Mouse (Mus musculus): ENCODE data around the gene Olfr1441. TPM values are rescaled to one million over a fixed set of nuclear protein-coding genes. Genes with fewer than 3 reads are reported as not detected.

The Olfr1441 gene
- total RNA-seq (2021) = not detected
- polyA plus RNA-seq (2012; rRNA removed) = not detected in 2 replicates
- long read RNA-seq = 0 reads

DNA sequence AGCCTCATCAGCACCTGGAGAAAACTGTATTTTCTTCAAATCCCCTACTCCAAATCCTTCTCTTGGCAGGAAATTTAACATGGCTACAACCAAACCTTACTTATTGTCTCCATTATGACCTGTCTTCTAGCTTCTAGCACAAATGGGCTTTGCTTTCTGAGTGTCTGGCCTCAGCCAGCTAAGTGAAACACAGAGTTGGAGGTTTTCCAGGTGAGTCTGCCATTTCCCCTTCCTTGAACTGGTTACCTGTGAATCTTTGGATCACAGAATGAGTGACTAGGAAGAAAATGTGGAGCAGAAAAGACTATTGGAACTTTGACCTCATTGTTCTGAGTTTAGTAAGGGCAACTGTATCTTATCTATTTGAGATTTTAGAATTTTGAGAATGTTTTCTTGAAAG is at the start of gene Olfr1441:
Olfr1441 (plus strand) TSS at position 73 of the 400 bp plus-strand sequence.
- DNase-seq = no peak
- intact Hi-C loops (cut with DNase I) = no loop called here
- no peaks in the 10 kb centered on the region for H3K27me3 ChIP-seq (ENCODE audit: control insufficient read depth, insufficient read depth, low read length)
- TF ChIP-seq POLR2A (IDR thresholded peaks at IDR 0.05; ENCODE audit: insufficient read depth, low read depth, low read length) (no peak), EP300 (IDR thresholded peaks at IDR 0.05; ENCODE audit: insufficient read depth, low read depth, low read length) (no peak), CTCF (IDR thresholded peaks at IDR 0.05) (no peak)
- no peaks in the 10 kb centered on the region for H3K4me1 ChIP-seq (ENCODE audit: control insufficient read depth, insufficient read depth, low read length)
- H3K36me3 ChIP-seq (ENCODE audit: control insufficient read depth, insufficient read depth, low read length) = no peaks in the 10 kb centered on the region
- no peak within 1 kb of the TSS for H3K27ac ChIP-seq
- no peaks in the 10 kb centered on the region for H3K79me2 ChIP-seq (replicated peaks; ENCODE audit: control insufficient read depth, insufficient read depth, low read length)
- no peak within 1 kb of the TSS for H3K4me3 ChIP-seq
- no peak within 1 kb of the TSS for H3K9ac ChIP-seq (ENCODE audit: low read depth, low read length)

GRCm38 (mm10) chr19:12373004-12373403 is 44.2 kb upstream of the Olfr1441 start:
- 49% methylated on average over 3 of the region's 3 CpGs for WGBS
- intact Hi-C loops (cut with DNase I) = no loop called here

DNA sequence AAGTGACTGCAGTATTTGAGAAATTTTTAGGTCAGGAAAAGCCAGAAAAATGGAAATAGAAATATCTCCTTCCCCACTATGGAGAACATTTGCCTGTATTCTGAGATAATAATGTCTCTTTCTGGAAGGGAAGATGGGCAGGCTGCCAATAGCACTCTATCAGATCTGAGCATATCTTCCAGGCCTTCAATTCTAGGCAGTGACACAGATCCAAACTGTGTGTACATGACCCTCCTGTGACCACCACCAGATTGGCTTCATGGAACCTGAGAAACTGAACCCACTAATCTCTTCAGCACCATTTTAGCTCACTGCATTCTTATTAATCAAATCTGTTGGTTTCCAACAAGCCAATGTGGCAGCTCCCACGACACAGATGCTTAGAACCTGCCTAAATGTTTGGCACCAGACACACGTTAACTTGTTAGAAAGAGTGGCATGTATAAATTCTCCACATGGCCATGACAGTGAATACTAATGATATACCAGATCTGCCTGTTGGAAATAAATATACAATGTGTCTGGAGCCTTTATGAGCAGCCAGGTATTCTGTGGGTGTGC is 42.7 kb upstream of the Olfr1441 start:
- TF ChIP-seq EP300 (IDR thresholded peaks at IDR 0.05; ENCODE audit: insufficient read depth, low read depth, low read length) (no peak), POLR2A (IDR thresholded peaks at IDR 0.05; ENCODE audit: insufficient read depth, low read depth, low read length) (no peak), CTCF (IDR thresholded peaks at IDR 0.05) (no peak)
- Histone ChIP-seq H3K4me3 (no peak overlapping the region), H3K27me3 (ENCODE audit: control insufficient read depth, insufficient read depth, low read length) (no peaks in the 10 kb centered on the region), H3K27ac (no peak overlapping the region), H3K4me1 (ENCODE audit: control insufficient read depth, insufficient read depth, low read length) (no peaks in the 10 kb centered on the region), H3K9ac (ENCODE audit: low read depth, low read length) (no peak overlapping the region), H3K36me3 (ENCODE audit: control insufficient read depth, insufficient read depth, low read length) (no peaks in the 10 kb centered on the region), H3K79me2 (replicated peaks; ENCODE audit: control insufficient read depth, insufficient read depth, low read length) (no peaks in the 10 kb centered on the region)
- 57% methylated on average over 2 of the region's 2 CpGs for WGBS
- no peak for DNase-seq
- intact Hi-C loops (cut with DNase I) = no loop called here

More at GRCm38 (mm10) chr19:12373004-12373403, 44.2 kb upstream of the Olfr1441 start:
- H3K27ac ChIP-seq = no peak overlapping the region
- no peak overlapping the region for H3K4me3 ChIP-seq
- no peak overlapping the region for H3K9ac ChIP-seq (ENCODE audit: low read depth, low read length)
- H3K4me1 ChIP-seq (ENCODE audit: control insufficient read depth, insufficient read depth, low read length) = no peaks in the 10 kb centered on the region
- DNase-seq = no peak
- no peaks in the 10 kb centered on the region for H3K79me2 ChIP-seq (replicated peaks; ENCODE audit: control insufficient read depth, insufficient read depth, low read length)
- no peaks in the 10 kb centered on the region for H3K27me3 ChIP-seq (ENCODE audit: control insufficient read depth, insufficient read depth, low read length)
- no peaks in the 10 kb centered on the region for H3K36me3 ChIP-seq (ENCODE audit: control insufficient read depth, insufficient read depth, low read length)
- TF ChIP-seq EP300 (IDR thresholded peaks at IDR 0.05; ENCODE audit: insufficient read depth, low read depth, low read length) (no peak), CTCF (IDR thresholded peaks at IDR 0.05) (no peak), POLR2A (IDR thresholded peaks at IDR 0.05; ENCODE audit: insufficient read depth, low read depth, low read length) (no peak)

GRCm38 (mm10) chr19:12386979-12387378 is 30.3 kb upstream of the Olfr1441 start, which contains the start of gene Olfr1440:
Gene Olfr1440, plus strand, starts transcription at chr19:12387279.
- no peaks in the 10 kb centered on the region for H3K27me3 ChIP-seq (ENCODE audit: control insufficient read depth, insufficient read depth, low read length)

DNA sequence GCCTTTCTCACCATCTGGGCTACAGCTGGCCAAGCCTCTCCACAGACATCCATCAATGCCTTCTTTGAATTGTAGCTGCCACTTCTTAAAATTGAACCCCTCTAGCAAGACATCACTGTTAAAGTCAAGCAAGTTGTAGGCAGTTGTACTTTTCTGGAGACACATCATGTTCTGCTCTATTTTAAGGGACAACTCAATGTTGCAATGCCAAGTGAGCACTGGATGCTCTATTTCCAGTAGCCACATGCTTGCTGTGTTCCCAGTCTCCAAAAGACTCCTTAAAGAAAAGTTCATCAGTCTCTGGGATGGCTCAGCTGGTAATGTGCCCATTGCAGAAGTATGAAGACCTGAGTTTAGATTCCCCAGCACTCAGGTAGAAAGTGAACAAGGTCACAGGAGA is 3.5 kb upstream of the Olfr1441 start:
- TF ChIP-seq EP300 (IDR thresholded peaks at IDR 0.05; ENCODE audit: insufficient read depth, low read depth, low read length) = no peak
- TF ChIP-seq POLR2A (IDR thresholded peaks at IDR 0.05; ENCODE audit: insufficient read depth, low read depth, low read length) = no peak
- TF ChIP-seq CTCF (IDR thresholded peaks at IDR 0.05) = no peak
- Histone ChIP-seq H3K27ac (no peak overlapping the region), H3K36me3 (ENCODE audit: control insufficient read depth, insufficient read depth, low read length) (no peaks in the 10 kb centered on the region), H3K4me3 (no peak overlapping the region), H3K4me1 (ENCODE audit: control insufficient read depth, insufficient read depth, low read length) (no peaks in the 10 kb centered on the region), H3K27me3 (ENCODE audit: control insufficient read depth, insufficient read depth, low read length) (no peaks in the 10 kb centered on the region), H3K79me2 (replicated peaks; ENCODE audit: control insufficient read depth, insufficient read depth, low read length) (no peaks in the 10 kb centered on the region), H3K9ac (ENCODE audit: low read depth, low read length) (no peak overlapping the region)
- intact Hi-C loops (cut with DNase I) = no loop called here
- DNase-seq = no peak

More at GRCm38 (mm10) chr19:12386979-12387378, 30.3 kb upstream of the Olfr1441 start, which contains the start of gene Olfr1440:
- TF ChIP-seq CTCF (IDR thresholded peaks at IDR 0.05) (no peak), POLR2A (IDR thresholded peaks at IDR 0.05; ENCODE audit: insufficient read depth, low read depth, low read length) (no peak), EP300 (IDR thresholded peaks at IDR 0.05; ENCODE audit: insufficient read depth, low read depth, low read length) (no peak)
- DNase-seq = no peak
- intact Hi-C loops (cut with DNase I) = no loop called here
- no peak within 1 kb of the TSS for H3K4me3 ChIP-seq
- H3K4me1 ChIP-seq (ENCODE audit: control insufficient read depth, insufficient read depth, low read length) = no peaks in the 10 kb centered on the region
- H3K36me3 ChIP-seq (ENCODE audit: control insufficient read depth, insufficient read depth, low read length) = no peaks in the 10 kb centered on the region
- H3K27ac ChIP-seq = no peak within 1 kb of the TSS
- no peak within 1 kb of the TSS for H3K9ac ChIP-seq (ENCODE audit: low read depth, low read length)
- WGBS = 70% methylated on average over 2 of the region's 2 CpGs
- H3K79me2 ChIP-seq (replicated peaks; ENCODE audit: control insufficient read depth, insufficient read depth, low read length) = no peaks in the 10 kb centered on the region

GRCm38 (mm10) chr19:12418312-12418711 is 1.1 kb downstream of the Olfr1441 start:
- TF ChIP-seq EP300 (IDR thresholded peaks at IDR 0.05; ENCODE audit: insufficient read depth, low read depth, low read length) (no peak), POLR2A (IDR thresholded peaks at IDR 0.05; ENCODE audit: insufficient read depth, low read depth, low read length) (no peak), CTCF (IDR thresholded peaks at IDR 0.05) (no peak)
- 65% methylated on average over 3 of the region's 3 CpGs for WGBS
- Histone ChIP-seq H3K9ac (ENCODE audit: low read depth, low read length) (no peak overlapping the region), H3K27me3 (ENCODE audit: control insufficient read depth, insufficient read depth, low read length) (no peaks in the 10 kb centered on the region), H3K36me3 (ENCODE audit: control insufficient read depth, insufficient read depth, low read length) (no peaks in the 10 kb centered on the region), H3K27ac (no peak overlapping the region), H3K4me3 (no peak overlapping the region), H3K4me1 (ENCODE audit: control insufficient read depth, insufficient read depth, low read length) (no peaks in the 10 kb centered on the region), H3K79me2 (replicated peaks; ENCODE audit: control insufficient read depth, insufficient read depth, low read length) (no peaks in the 10 kb centered on the region)
- intact Hi-C loops (cut with DNase I) = no loop called here
- DNase-seq = no peak

Measured in heart, adult 2 months (tissue).